Mouse (Mus musculus): ENCODE measurements around the gene Arid5a. TPM values are rescaled to one million over a fixed set of nuclear protein-coding genes. Genes with fewer than 3 reads are reported as not detected.

Arid5a gene
- total RNA-seq, 1 experiment, result 7.9 TPM

DNA sequence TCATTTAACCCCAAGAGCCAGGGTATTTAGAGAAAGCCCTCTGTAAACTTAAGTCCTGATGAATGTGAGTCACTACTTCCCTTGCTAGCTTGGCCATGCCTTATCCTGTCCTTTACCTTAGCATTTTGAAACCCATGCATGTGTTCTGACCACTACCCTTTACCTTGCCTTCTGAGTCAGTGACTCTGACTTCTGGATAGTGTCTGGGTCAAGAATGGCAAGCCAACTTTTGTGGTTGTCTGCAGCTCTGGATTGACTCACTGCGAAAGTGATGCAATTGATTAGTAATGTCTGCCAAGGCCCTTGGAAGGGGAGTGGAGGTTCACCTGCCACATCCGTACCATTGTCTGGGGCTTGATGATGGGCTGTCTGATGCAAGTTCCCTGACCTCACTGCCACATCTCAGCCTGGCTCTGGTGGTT, 18.4 kb downstream of the Arid5a start:
- H3K36me3 ChIP-seq (ENCODE audit: control insufficient read depth, insufficient read depth, low read length, poor library complexity, severe bottlenecking), result 0 out of 2 replicates have a peak, but pooled peaks cover 2% of the 10 kb centered on the region
- in situ Hi-C loops (cut with MboI; ENCODE audit: low sequenced_read_pairs in 2 of 2, unreplicated experiment in 2 of 2), result no loop called here
- no peak overlapping the region for H3K27ac ChIP-seq (ENCODE audit: insufficient read depth, low read depth, low read length, poor library complexity, severe bottlenecking)
- no peaks in the 10 kb centered on the region; a peak in 1 of 4 replicates for H3K4me1 ChIP-seq (ENCODE audit: control insufficient read depth in 2 of 2, insufficient read depth in 2 of 2, low read length in 2 of 2, poor library complexity in 1 of 2)
- H3K9ac ChIP-seq (ENCODE audit: insufficient read depth, low read depth, low read length, poor library complexity, severe bottlenecking), result no peak overlapping the region
- H3K9me3 ChIP-seq (ENCODE audit: control insufficient read depth, insufficient read depth, low read depth, low read length), result no peaks in the 10 kb centered on the region
- DNase-seq (ENCODE audit: low read depth, low spot score), result no peak
- no peak overlapping the region for H3K4me3 ChIP-seq (ENCODE audit: insufficient read depth in 1 of 2, low read depth in 1 of 2, low read length in 2 of 2, poor library complexity in 1 of 2, severe bottlenecking in 1 of 2)
- TF ChIP-seq CHD2 (IDR thresholded peaks at IDR 0.05; ENCODE audit: low read depth, low read length) (no peak), ZC3H11A (IDR thresholded peaks at IDR 0.05; ENCODE audit: borderline replicate concordance, low read depth, low read length) (no peak), ZNF384 (IDR thresholded peaks at IDR 0.05; ENCODE audit: low read depth, low read length) (no peak), HCFC1 (IDR thresholded peaks at IDR 0.05; ENCODE audit: borderline replicate concordance, insufficient read depth, low read length) (no peak), MAFK (IDR thresholded peaks at IDR 0.05; ENCODE audit: insufficient read depth, low read depth, low read length) (no peak)

DNA sequence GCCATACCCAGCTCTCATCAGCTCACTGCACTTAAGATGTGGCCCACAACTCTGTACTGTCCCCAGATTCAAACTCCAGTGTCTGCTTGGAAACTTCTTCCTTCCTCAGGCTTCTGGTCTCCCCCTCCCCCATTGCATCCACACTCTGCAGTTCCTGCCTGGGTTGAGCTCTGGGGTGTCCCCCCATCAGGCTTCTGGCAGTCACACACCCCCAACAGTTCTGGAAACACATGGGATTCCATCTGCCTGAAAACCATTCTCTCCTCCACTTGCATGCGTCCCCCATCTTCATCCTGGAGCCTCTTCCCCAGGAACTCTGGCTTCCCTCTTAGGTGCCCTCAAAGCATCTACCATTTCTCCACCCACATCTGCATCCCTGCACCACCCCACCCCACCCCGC, 19.3 kb downstream of the Arid5a start:
- no peak overlapping the region for H3K27ac ChIP-seq (ENCODE audit: insufficient read depth, low read depth, low read length, poor library complexity, severe bottlenecking)
- H3K9ac ChIP-seq (ENCODE audit: insufficient read depth, low read depth, low read length, poor library complexity, severe bottlenecking), result no peak overlapping the region
- 0 out of 2 replicates have a peak, but pooled peaks cover 3% of the 10 kb centered on the region for H3K36me3 ChIP-seq (ENCODE audit: control insufficient read depth, insufficient read depth, low read length, poor library complexity, severe bottlenecking)
- no peak for DNase-seq (ENCODE audit: low read depth, low spot score)
- in situ Hi-C loops (cut with MboI; ENCODE audit: low sequenced_read_pairs in 2 of 2, unreplicated experiment in 2 of 2), result no loop called here
- no peaks in the 10 kb centered on the region for H3K9me3 ChIP-seq (ENCODE audit: control insufficient read depth, insufficient read depth, low read depth, low read length)
- no peaks in the 10 kb centered on the region; a peak in 1 of 4 replicates for H3K4me1 ChIP-seq (ENCODE audit: control insufficient read depth in 2 of 2, insufficient read depth in 2 of 2, low read length in 2 of 2, poor library complexity in 1 of 2)
- no peak overlapping the region for H3K4me3 ChIP-seq (ENCODE audit: insufficient read depth in 1 of 2, low read depth in 1 of 2, low read length in 2 of 2, poor library complexity in 1 of 2, severe bottlenecking in 1 of 2)
- TF ChIP-seq CHD2 (IDR thresholded peaks at IDR 0.05; ENCODE audit: low read depth, low read length) (no peak), MAFK (IDR thresholded peaks at IDR 0.05; ENCODE audit: insufficient read depth, low read depth, low read length) (no peak), ZNF384 (IDR thresholded peaks at IDR 0.05; ENCODE audit: low read depth, low read length) (no peak), ZC3H11A (IDR thresholded peaks at IDR 0.05; ENCODE audit: borderline replicate concordance, low read depth, low read length) (no peak), HCFC1 (IDR thresholded peaks at IDR 0.05; ENCODE audit: borderline replicate concordance, insufficient read depth, low read length) (no peak)

DNA sequence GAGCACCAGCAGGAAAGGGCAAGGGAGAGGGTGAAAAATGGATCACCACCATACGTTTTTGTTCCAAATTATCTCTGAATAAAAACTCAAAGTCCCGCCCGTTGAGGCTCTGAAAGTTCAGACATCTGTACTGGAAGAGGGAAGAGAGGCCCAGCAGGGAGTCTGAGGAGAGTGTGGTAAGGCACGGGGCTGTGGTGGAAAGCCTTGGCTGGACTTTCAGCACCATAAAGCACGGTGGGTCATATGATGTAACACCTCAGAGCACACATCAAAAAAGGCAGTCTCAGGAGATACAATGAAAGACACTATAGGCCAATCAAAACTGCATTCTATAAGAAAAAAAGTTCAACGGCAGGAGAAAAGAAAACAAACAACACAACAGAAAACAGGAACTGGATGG, 24.2 kb downstream of the Arid5a start:
- Histone ChIP-seq H3K27ac (ENCODE audit: insufficient read depth, low read depth, low read length, poor library complexity, severe bottlenecking) (no peak overlapping the region), H3K36me3 (ENCODE audit: control insufficient read depth, insufficient read depth, low read length, poor library complexity, severe bottlenecking) (peaks cover 13% of the 10 kb centered on the region), H3K4me1 (ENCODE audit: control insufficient read depth in 2 of 2, insufficient read depth in 2 of 2, low read length in 2 of 2, poor library complexity in 1 of 2) (no peaks in the 10 kb centered on the region), H3K9ac (ENCODE audit: insufficient read depth, low read depth, low read length, poor library complexity, severe bottlenecking) (no peak overlapping the region), H3K4me3 (ENCODE audit: insufficient read depth in 1 of 2, low read depth in 1 of 2, low read length in 2 of 2, poor library complexity in 1 of 2, severe bottlenecking in 1 of 2) (no peak overlapping the region), H3K9me3 (ENCODE audit: control insufficient read depth, insufficient read depth, low read depth, low read length) (no peaks in the 10 kb centered on the region)
- DNase-seq (ENCODE audit: low read depth, low spot score), result no peak
- in situ Hi-C loops (cut with MboI; ENCODE audit: low sequenced_read_pairs in 2 of 2, unreplicated experiment in 2 of 2), result no loop called here
- no peak for TF ChIP-seq MAFK (IDR thresholded peaks at IDR 0.05; ENCODE audit: insufficient read depth, low read depth, low read length)
- no peak for TF ChIP-seq CHD2 (IDR thresholded peaks at IDR 0.05; ENCODE audit: low read depth, low read length)

DNA sequence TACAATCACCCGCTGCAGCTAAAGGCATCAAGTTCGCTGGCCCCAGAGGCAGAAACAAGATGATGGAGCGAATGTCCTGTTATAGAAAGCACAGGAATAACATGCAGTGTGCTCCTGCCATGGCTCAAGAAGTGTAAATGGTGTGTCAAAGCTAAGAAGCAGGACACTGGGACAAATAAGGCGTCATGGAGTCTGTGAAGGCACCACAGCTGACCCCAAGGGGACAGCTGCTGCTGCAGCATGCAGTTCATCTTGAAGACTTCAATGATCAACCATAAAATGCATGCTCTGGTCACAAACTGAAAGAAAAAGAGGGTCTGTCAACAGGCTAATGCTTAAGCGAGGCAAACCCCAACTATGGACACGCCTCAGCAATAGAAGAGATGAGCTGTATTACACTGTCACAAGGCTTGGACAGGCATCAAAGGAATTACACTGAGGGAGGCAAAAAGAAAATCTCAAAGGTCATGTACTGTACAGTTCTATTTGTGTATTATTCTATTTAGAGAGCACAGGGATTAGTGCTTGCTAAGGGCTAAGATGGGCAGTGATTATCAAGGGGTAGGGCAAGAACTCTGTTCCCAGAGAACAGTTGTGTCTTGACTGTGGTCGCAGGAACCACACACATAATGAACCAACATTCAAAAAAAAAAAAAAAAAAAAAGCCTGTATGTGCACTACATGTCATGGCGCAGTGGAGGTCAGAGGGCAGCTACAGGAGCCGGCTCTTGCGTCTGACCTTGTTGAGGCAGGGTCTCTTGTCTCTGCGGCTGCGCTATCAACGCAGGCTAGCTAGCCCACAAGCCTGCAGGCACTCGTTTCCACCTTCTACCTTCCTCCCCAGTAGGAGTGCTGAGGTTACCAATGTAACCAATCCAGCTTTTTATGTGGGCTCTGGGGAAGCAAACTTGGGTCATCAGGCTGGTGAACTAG, 25.7 kb downstream of the Arid5a start:
- no peak for DNase-seq (ENCODE audit: low read depth, low spot score)
- peaks cover 25% of the 10 kb centered on the region for H3K36me3 ChIP-seq (ENCODE audit: control insufficient read depth, insufficient read depth, low read length, poor library complexity, severe bottlenecking)
- in situ Hi-C loops (cut with MboI; ENCODE audit: low sequenced_read_pairs in 2 of 2, unreplicated experiment in 2 of 2), result no loop called here

More for the DNA sequence above, 25.7 kb downstream of the Arid5a start:
- Histone ChIP-seq H3K4me1 (ENCODE audit: control insufficient read depth in 2 of 2, insufficient read depth in 2 of 2, low read length in 2 of 2, poor library complexity in 1 of 2) (no peaks in the 10 kb centered on the region), H3K9me3 (ENCODE audit: control insufficient read depth, insufficient read depth, low read depth, low read length) (no peaks in the 10 kb centered on the region), H3K9ac (ENCODE audit: insufficient read depth, low read depth, low read length, poor library complexity, severe bottlenecking) (no peak overlapping the region), H3K27ac (ENCODE audit: insufficient read depth, low read depth, low read length, poor library complexity, severe bottlenecking) (no peak overlapping the region), H3K4me3 (ENCODE audit: insufficient read depth in 1 of 2, low read depth in 1 of 2, low read length in 2 of 2, poor library complexity in 1 of 2, severe bottlenecking in 1 of 2) (no peak overlapping the region)
- TF ChIP-seq ZC3H11A (IDR thresholded peaks at IDR 0.05; ENCODE audit: borderline replicate concordance, low read depth, low read length), result no peak
- no peak for TF ChIP-seq CHD2 (IDR thresholded peaks at IDR 0.05; ENCODE audit: low read depth, low read length)
- TF ChIP-seq MAFK (IDR thresholded peaks at IDR 0.05; ENCODE audit: insufficient read depth, low read depth, low read length), result no peak
- TF ChIP-seq HCFC1 (IDR thresholded peaks at IDR 0.05; ENCODE audit: borderline replicate concordance, insufficient read depth, low read length), result no peak
- no peak for TF ChIP-seq ZNF384 (IDR thresholded peaks at IDR 0.05; ENCODE audit: low read depth, low read length)

Measured in ES-E14 (cell line).